ENCODE assay signal across 8 mouse cellular contexts in the genomic region with DNA sequence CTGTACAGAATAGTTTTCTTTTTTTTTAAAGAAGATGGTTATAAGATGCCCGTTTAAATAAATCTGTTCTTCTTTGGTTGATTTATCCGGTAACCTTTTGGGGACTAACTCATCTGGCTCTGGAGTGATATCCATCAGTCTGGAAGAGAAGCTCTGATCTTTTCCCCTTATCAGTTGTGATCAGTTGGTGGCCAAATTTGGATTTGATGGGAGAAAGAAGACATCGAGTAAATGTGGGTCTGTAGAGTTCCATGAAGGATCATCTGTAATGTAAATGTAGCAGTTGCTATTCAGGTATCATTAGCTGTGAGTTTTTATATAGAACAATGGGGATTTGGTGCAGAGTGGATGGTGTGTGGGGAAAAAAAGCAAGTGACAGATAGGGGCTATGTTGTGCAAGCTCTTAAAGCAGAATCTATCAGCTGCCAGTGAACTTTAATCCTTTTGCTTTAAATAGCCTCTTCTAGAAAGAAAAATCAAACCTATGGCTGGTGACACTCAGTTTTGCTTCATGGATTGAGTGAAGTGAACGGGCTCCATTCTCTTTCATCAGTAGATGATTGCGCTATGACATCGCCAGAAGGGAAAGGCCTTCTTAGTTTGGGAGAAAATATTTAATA. TPM values are rescaled to one million over a fixed set of nuclear protein-coding genes. Genes with fewer than 3 reads are reported as not detected.
DNase-seq lines count a peak whose midpoint lies in the region; ATAC-seq and TF ChIP-seq lines count a peak whose summit lies in the region.

No protein-coding gene starts in this region.

- no peaks in the 10 kb centered on the region for H3K27me3 ChIP-seq in kidney, adult 2 months (replicated peaks; ENCODE audit: control insufficient read depth, insufficient read depth, low read length)
- no peaks in the 10 kb centered on the region for H3K27me3 ChIP-seq in hindbrain, embryonic 13.5 days
- no peaks in the 10 kb centered on the region for H3K27me3 ChIP-seq in midbrain, embryonic 14.5 days (ENCODE audit: control insufficient read depth, insufficient read depth, low read length)

- peak overlapping the region; percentile 93 for H3K9ac ChIP-seq in hindbrain, embryonic 13.5 days
- H3K9ac ChIP-seq in midbrain, embryonic 14.5 days (replicated peaks; ENCODE audit: low read length) = peak overlapping the region; percentile 78

- peak overlapping the region; percentile 88 for H3K27ac ChIP-seq in kidney, adult 2 months (ENCODE audit: insufficient read depth, low read depth, low read length)
- H3K27ac ChIP-seq in hindbrain, embryonic 13.5 days = no peak overlapping the region
- 0 out of 2 replicates have a peak overlapping the region, but pooled peaks have one; percentile 8 for H3K27ac ChIP-seq in midbrain, embryonic 14.5 days (replicated peaks; ENCODE audit: low read depth, low read length)

- WGBS in kidney, adult 2 months = 18% methylated on average over 6 of the region's 6 CpGs
- WGBS in hindbrain, embryonic 13.5 days = 36% methylated on average over 6 of the region's 6 CpGs
- 30% methylated on average over 6 of the region's 6 CpGs for WGBS in midbrain, embryonic 14.5 days

- H3K4me1 ChIP-seq in kidney, adult 2 months (ENCODE audit: control insufficient read depth, insufficient read depth, low read length) = peaks cover 18% of the 10 kb centered on the region
- H3K4me1 ChIP-seq in hindbrain, embryonic 13.5 days (replicated peaks) = peaks cover 37% of the 10 kb centered on the region
- H3K4me1 ChIP-seq in midbrain, embryonic 14.5 days (ENCODE audit: control insufficient read depth, insufficient read depth, low read length) = peaks cover 18% of the 10 kb centered on the region; the same call in 1 of the 2 replicates

- no peak for ATAC-seq in hindbrain, embryonic 13.5 days (ENCODE audit: low FRiP score)
- no peak for ATAC-seq in midbrain, embryonic 14.5 days (ENCODE audit: low FRiP score, low TSS enrichment)

- H3K4me3 ChIP-seq in kidney, adult 2 months (ENCODE audit: insufficient read depth, low read depth, low read length) = peak overlapping the region; percentile 81
- peak overlapping the region; percentile 91 for H3K4me3 ChIP-seq in hindbrain, embryonic 13.5 days
- peak overlapping the region; percentile 76 for H3K4me3 ChIP-seq in midbrain, embryonic 14.5 days (replicated peaks; ENCODE audit: low read depth, low read length)

- no peak for TF ChIP-seq CTCF in kidney, adult 2 months (conservative IDR thresholded peaks at IDR 0.05; ENCODE audit: insufficient read depth, insufficient read length, low read depth, low read length)

- no peaks in the 10 kb centered on the region for H3K9me3 ChIP-seq in hindbrain, embryonic 13.5 days
- H3K9me3 ChIP-seq in midbrain, embryonic 14.5 days (ENCODE audit: control insufficient read depth, low read length) = no peaks in the 10 kb centered on the region

- DNase-seq in kidney, adult 2 months = no peak
- no peak for DNase-seq in kidney, adult 9 months
- DNase-seq in MN1 (ENCODE audit: low spot score) = peak; percentile 20
- peak; percentile 6 for DNase-seq in midbrain, embryonic 14.5 days
- DNase-seq in embryo, embryonic 10 days (ENCODE audit: low spot score) = no peak
- no peak for DNase-seq in layer of hippocampus, adult 11-12 months (ENCODE audit: low spot score)
- no peak for DNase-seq in lung, postnatal 10 days

- H3K36me3 ChIP-seq in kidney, adult 2 months (ENCODE audit: control insufficient read depth, insufficient read depth, low read length) = no peaks in the 10 kb centered on the region
- H3K36me3 ChIP-seq in hindbrain, embryonic 13.5 days = no peaks in the 10 kb centered on the region
- H3K36me3 ChIP-seq in midbrain, embryonic 14.5 days (ENCODE audit: control insufficient read depth, insufficient read depth, low read length) = no peaks in the 10 kb centered on the region

- H3K4me2 ChIP-seq in hindbrain, embryonic 13.5 days = peak overlapping the region; percentile 76
- peak overlapping the region; percentile 81 for H3K4me2 ChIP-seq in midbrain, embryonic 14.5 days (ENCODE audit: low read length)

- no peak for TF ChIP-seq POLR2A in kidney, adult 2 months (IDR thresholded peaks at IDR 0.05; ENCODE audit: low read depth, low read length)

RNA-seq across cellular contexts. Expression of gene Cdk8, which starts 1.1 kb away (rescaled TPM):
- polyA plus RNA-seq in kidney, adult 2 months (2012; rRNA removed) = 34.5 and 38.4 TPM in 2 replicates
- polyA plus RNA-seq in hindbrain, embryonic 13.5 days (2015; fragmentation: Nextera tagmentation; extraction: Ambion mirVana) = 17.5 and 20.1 TPM in 2 replicates
- 28.5 and 29.8 TPM in 2 replicates for polyA plus RNA-seq in midbrain, embryonic 14.5 days (2014; fragmentation: Nextera tagmentation; extraction: Ambion mirVana)

RNA-seq across cellular contexts. Expression of gene Rnf6, which starts 10.8 kb away (rescaled TPM):
- 34.8 and 36.2 TPM in 2 replicates for polyA plus RNA-seq in kidney, adult 2 months (2012; rRNA removed)
- polyA plus RNA-seq in hindbrain, embryonic 13.5 days (2015; fragmentation: Nextera tagmentation; extraction: Ambion mirVana) = 25.2 and 26.6 TPM in 2 replicates
- polyA plus RNA-seq in midbrain, embryonic 14.5 days (2014; fragmentation: Nextera tagmentation; extraction: Ambion mirVana) = 18.8 and 24.4 TPM in 2 replicates

RNA-seq across cellular contexts. Expression of gene 1700001J03Rik, which starts 47.1 kb away (rescaled TPM):
- polyA plus RNA-seq in kidney, adult 2 months (2012; rRNA removed) = 1.7 and 2.1 TPM in 2 replicates
- polyA plus RNA-seq in hindbrain, embryonic 13.5 days (2015; fragmentation: Nextera tagmentation; extraction: Ambion mirVana) = not detected in 2 replicates
- not detected in 2 replicates for polyA plus RNA-seq in midbrain, embryonic 14.5 days (2014; fragmentation: Nextera tagmentation; extraction: Ambion mirVana)

Comparison
In these comparisons a context has a peak if more than half of its experiments do, and no peak if none do; other contexts are left out.
1. DNase-seq: peak in MN1 (single experiment) and midbrain, embryonic 14.5 days (single experiment); none in kidney, adult 2 months (single experiment), kidney, adult 9 months (single experiment), embryo, embryonic 10 days (single experiment), layer of hippocampus, adult 11-12 months (single experiment) and lung, postnatal 10 days (single experiment).
2. Peak in every context shown above with its lines, with median percentiles within 50 percentile points of each other: H3K4me3 ChIP-seq.